Comparison of ENCODE assay signal across 11 mouse cellular contexts in the genomic region with DNA sequence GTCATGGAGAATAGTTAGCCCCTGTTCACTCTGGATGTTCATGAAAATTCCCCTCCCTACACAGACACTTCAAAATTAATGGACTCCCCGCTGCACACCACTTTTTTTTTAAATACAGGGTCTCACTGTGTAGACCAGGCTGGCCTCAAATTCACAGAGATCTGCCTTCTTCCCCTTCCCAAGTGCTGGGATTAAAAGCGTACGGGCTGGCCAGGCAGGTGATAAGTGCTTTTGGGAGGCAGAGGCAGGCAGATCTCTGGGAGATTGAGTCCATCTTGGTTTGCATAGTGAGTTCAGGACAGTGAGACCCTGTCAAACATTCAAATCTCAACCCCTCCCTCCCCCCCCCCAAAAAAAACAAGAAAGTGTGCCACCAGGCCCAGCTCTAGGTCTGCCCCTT. TPM values are rescaled to one million over a fixed set of nuclear protein-coding genes. Genes with fewer than 3 reads are reported as not detected.
DNase-seq lines count a peak whose midpoint lies in the region; ATAC-seq and TF ChIP-seq lines count a peak whose summit lies in the region.
"Had no signal": no experiment of that assay in that cellular context is flagged by ENCODE, and none has a peak within 500 bp of the region (broad histone marks: within the 10 kb centered on the region; RNA-seq: fewer than 3 reads in every experiment).

No protein-coding gene starts in this region.

- no peak for ATAC-seq in erythroblast, adult 5-6 weeks (replicated peaks; ENCODE audit: low FRiP score, poor library complexity, severe bottlenecking)
- no peak for ATAC-seq in hindbrain, embryonic 15.5 days (ENCODE audit: low FRiP score, low read depth)
- no peak for ATAC-seq in midbrain, embryonic 11.5 days (ENCODE audit: low FRiP score)
- ATAC-seq in midbrain, embryonic 15.5 days (replicated peaks) = no peak
- no peak for ATAC-seq in stomach, postnatal 0 days (ENCODE audit: low FRiP score, low TSS enrichment)
- ATAC-seq: forebrain, embryonic 16.5 days had no signal

- H3K27me3 ChIP-seq in erythroblast, embryonic 14.5 days (ENCODE audit: control insufficient read depth) = peaks cover 28% of the 10 kb centered on the region
- no peaks in the 10 kb centered on the region for H3K27me3 ChIP-seq in hindbrain, embryonic 15.5 days
- peaks cover 26% of the 10 kb centered on the region for H3K27me3 ChIP-seq in hindbrain, embryonic 10.5 days (ENCODE audit: insufficient read depth, poor library complexity, severe bottlenecking)
- no peaks in the 10 kb centered on the region; the same call in 1 of the 2 replicates for H3K27me3 ChIP-seq in midbrain, embryonic 11.5 days (ENCODE audit: control insufficient read depth, insufficient read depth, low read length)
- H3K27me3 ChIP-seq in midbrain, embryonic 15.5 days (replicated peaks) = no peaks in the 10 kb centered on the region; the same call in 1 of the 2 replicates
- H3K27me3 ChIP-seq in stomach, postnatal 0 days (ENCODE audit: control insufficient read depth, insufficient read depth, low read length) = no peaks in the 10 kb centered on the region

- H3K4me2 ChIP-seq in hindbrain, embryonic 15.5 days = peak overlapping the region; percentile 81
- no peak overlapping the region for H3K4me2 ChIP-seq in midbrain, embryonic 11.5 days
- H3K4me2 ChIP-seq in midbrain, embryonic 15.5 days = no peak overlapping the region
- H3K4me2 ChIP-seq in stomach, postnatal 0 days (replicated peaks; ENCODE audit: low read depth) = peak overlapping the region; percentile 36

- no peak for TF ChIP-seq EP300 in stomach, postnatal 0 days (optimal IDR thresholded peaks at IDR 0.05)

- H3K9ac ChIP-seq in hindbrain, embryonic 15.5 days = no peak overlapping the region
- H3K9ac ChIP-seq in midbrain, embryonic 11.5 days (ENCODE audit: low read length) = no peak overlapping the region
- H3K9ac ChIP-seq in midbrain, embryonic 15.5 days = no peak overlapping the region
- no peak overlapping the region for H3K9ac ChIP-seq in stomach, postnatal 0 days (ENCODE audit: low read length)

- DNase-seq in hindbrain, embryonic 10.5 days (ENCODE audit: low spot score) = no peak
- peak; percentile 79 for DNase-seq in midbrain, embryonic 11.5 days (ENCODE audit: low spot score, missing footprints)
- no peak for DNase-seq in stomach, postnatal 0 days (ENCODE audit: low spot score)
- DNase-seq in ovary, postnatal 36 days (ENCODE audit: low spot score) = no peak
- DNase-seq: cerebellum, adult 8-10 months had no signal

- peaks cover 7% of the 10 kb centered on the region for H3K36me3 ChIP-seq in erythroblast, embryonic 14.5 days (ENCODE audit: control insufficient read depth)
- H3K36me3 ChIP-seq in hindbrain, embryonic 15.5 days = peaks cover 5% of the 10 kb centered on the region; the same call in 1 of the 2 replicates
- H3K36me3 ChIP-seq in hindbrain, embryonic 10.5 days = peaks cover 4% of the 10 kb centered on the region
- no peaks in the 10 kb centered on the region for H3K36me3 ChIP-seq in midbrain, embryonic 11.5 days (ENCODE audit: control insufficient read depth, insufficient read depth, low read length)
- peaks cover 6% of the 10 kb centered on the region; the same call in 1 of the 2 replicates for H3K36me3 ChIP-seq in midbrain, embryonic 15.5 days (replicated peaks)
- peaks cover 2% of the 10 kb centered on the region; the same call in 1 of the 2 replicates for H3K36me3 ChIP-seq in stomach, postnatal 0 days (ENCODE audit: control insufficient read depth, insufficient read depth, low read length)

- TF ChIP-seq CTCF in stomach, postnatal 0 days (IDR thresholded peaks at IDR 0.05; ENCODE audit: low read depth) = no peak

- peaks cover 47% of the 10 kb centered on the region for H3K4me1 ChIP-seq in erythroblast, embryonic 14.5 days (ENCODE audit: control insufficient read depth)
- H3K4me1 ChIP-seq in hindbrain, embryonic 15.5 days (replicated peaks) = peaks cover 41% of the 10 kb centered on the region
- H3K4me1 ChIP-seq in hindbrain, embryonic 10.5 days (replicated peaks) = peaks cover 36% of the 10 kb centered on the region
- peaks cover 5% of the 10 kb centered on the region; the same call in 1 of the 2 replicates for H3K4me1 ChIP-seq in midbrain, embryonic 11.5 days (ENCODE audit: control insufficient read depth, insufficient read depth, low read length)
- peaks cover 25% of the 10 kb centered on the region for H3K4me1 ChIP-seq in midbrain, embryonic 15.5 days
- H3K4me1 ChIP-seq in stomach, postnatal 0 days (replicated peaks; ENCODE audit: control insufficient read depth, insufficient read depth) = peaks cover 3% of the 10 kb centered on the region; the same call in 1 of the 2 replicates

- H3K27ac ChIP-seq in hindbrain, embryonic 15.5 days (replicated peaks) = no peak overlapping the region
- H3K27ac ChIP-seq in hindbrain, embryonic 10.5 days = no peak overlapping the region
- H3K27ac ChIP-seq in midbrain, embryonic 11.5 days (ENCODE audit: low read depth, low read length) = no peak overlapping the region
- no peak overlapping the region for H3K27ac ChIP-seq in midbrain, embryonic 15.5 days
- 0 out of 2 replicates have a peak overlapping the region, but pooled peaks have one; percentile 49 for H3K27ac ChIP-seq in stomach, postnatal 0 days (replicated peaks)

- peak overlapping the region; percentile 49 for H3K4me3 ChIP-seq in erythroblast, embryonic 14.5 days (replicated peaks)
- H3K4me3 ChIP-seq in hindbrain, embryonic 15.5 days = no peak overlapping the region
- H3K4me3 ChIP-seq in hindbrain, embryonic 10.5 days = no peak overlapping the region
- no peak overlapping the region for H3K4me3 ChIP-seq in midbrain, embryonic 11.5 days (ENCODE audit: low read depth, low read length)
- no peak overlapping the region for H3K4me3 ChIP-seq in midbrain, embryonic 15.5 days
- no peak overlapping the region for H3K4me3 ChIP-seq in stomach, postnatal 0 days (ENCODE audit: low read depth, low read length)

- WGBS in hindbrain, embryonic 15.5 days = 90% methylated on average over 3 of the region's 3 CpGs
- 93% methylated on average over 3 of the region's 3 CpGs for WGBS in hindbrain, embryonic 10.5 days
- WGBS in midbrain, embryonic 11.5 days = 95% methylated on average over 3 of the region's 3 CpGs
- 90% methylated on average over 3 of the region's 3 CpGs for WGBS in midbrain, embryonic 15.5 days
- WGBS in stomach, postnatal 0 days = 90% methylated on average over 3 of the region's 3 CpGs

- no peaks in the 10 kb centered on the region for H3K9me3 ChIP-seq in erythroblast, embryonic 14.5 days (ENCODE audit: control insufficient read depth, low read length)
- no peaks in the 10 kb centered on the region for H3K9me3 ChIP-seq in hindbrain, embryonic 15.5 days
- no peaks in the 10 kb centered on the region for H3K9me3 ChIP-seq in hindbrain, embryonic 10.5 days
- no peaks in the 10 kb centered on the region for H3K9me3 ChIP-seq in midbrain, embryonic 11.5 days (ENCODE audit: control insufficient read depth, low read length)
- no peaks in the 10 kb centered on the region for H3K9me3 ChIP-seq in midbrain, embryonic 15.5 days
- no peaks in the 10 kb centered on the region for H3K9me3 ChIP-seq in stomach, postnatal 0 days (ENCODE audit: control insufficient read depth, low read length)

RNA-seq across cellular contexts. Expression of a gene that starts 1.7 kb away (rescaled TPM):
- 0.10 and 0.13 TPM in 2 replicates for polyA plus RNA-seq in erythroblast, embryonic 14.5 days (2012)
- 0.38 and 0.42 TPM in 2 replicates for total RNA-seq in erythroblast, adult 5-6 weeks (2015; ENCODE audit: low replicate concordance)
- total RNA-seq in erythroblast, adult 5-6 weeks (2017; ENCODE audit: low replicate concordance) = 0.42 TPM in 1 of 2 replicates, not detected in the other
- 19.0 and 20.3 TPM in 2 replicates for polyA plus RNA-seq in hindbrain, embryonic 15.5 days (2015; fragmentation: Nextera tagmentation; extraction: Ambion mirVana)
- polyA plus RNA-seq in hindbrain, embryonic 10.5 days (2016; fragmentation: Nextera tagmentation; extraction: Ambion mirVana) = 2.0 and 2.9 TPM in 2 replicates
- 2.2 and 2.5 TPM in 2 replicates for polyA plus RNA-seq in midbrain, embryonic 11.5 days (2014; fragmentation: Nextera tagmentation; extraction: Ambion mirVana)
- polyA plus RNA-seq in midbrain, embryonic 15.5 days (2015; fragmentation: Nextera tagmentation; extraction: Ambion mirVana) = 16.3 and 16.7 TPM in 2 replicates
- polyA plus RNA-seq in stomach, postnatal 0 days (2015; fragmentation: Nextera tagmentation; extraction: Ambion mirVana) = 7.9 and 8.1 TPM in 2 replicates
- total RNA-seq: granulocyte monocyte progenitor cell, adult 5-6 weeks had no signal

RNA-seq across cellular contexts. Expression of a gene that starts 10.2 kb away (rescaled TPM):
- polyA plus RNA-seq in erythroblast, embryonic 14.5 days (2012) = 2.7 and 8.5 TPM in 2 replicates
- 19.4 and 34.3 TPM in 2 replicates for total RNA-seq in erythroblast, adult 5-6 weeks (2015; ENCODE audit: low replicate concordance)
- total RNA-seq in erythroblast, adult 5-6 weeks (2017; ENCODE audit: low replicate concordance) = 58.8 and 71.4 TPM in 2 replicates
- polyA plus RNA-seq in hindbrain, embryonic 15.5 days (2015; fragmentation: Nextera tagmentation; extraction: Ambion mirVana) = 111 and 113 TPM in 2 replicates
- 225 TPM in 2 replicates for polyA plus RNA-seq in hindbrain, embryonic 10.5 days (2016; fragmentation: Nextera tagmentation; extraction: Ambion mirVana)
- polyA plus RNA-seq in midbrain, embryonic 11.5 days (2014; fragmentation: Nextera tagmentation; extraction: Ambion mirVana) = 200 and 203 TPM in 2 replicates
- 122 and 130 TPM in 2 replicates for polyA plus RNA-seq in midbrain, embryonic 15.5 days (2015; fragmentation: Nextera tagmentation; extraction: Ambion mirVana)
- 47.0 and 54.9 TPM in 2 replicates for polyA plus RNA-seq in stomach, postnatal 0 days (2015; fragmentation: Nextera tagmentation; extraction: Ambion mirVana)

RNA-seq across cellular contexts. Expression of a gene that starts 29.0 kb away (rescaled TPM):
- 0.12 and 0.28 TPM in 2 replicates for polyA plus RNA-seq in erythroblast, embryonic 14.5 days (2012)
- 0.38 and 1.0 TPM in 2 replicates for total RNA-seq in erythroblast, adult 5-6 weeks (2015; ENCODE audit: low replicate concordance)
- total RNA-seq in erythroblast, adult 5-6 weeks (2017; ENCODE audit: low replicate concordance) = 3.1 and 6.1 TPM in 2 replicates
- polyA plus RNA-seq in hindbrain, embryonic 15.5 days (2015; fragmentation: Nextera tagmentation; extraction: Ambion mirVana) = 10.7 and 11.7 TPM in 2 replicates
- polyA plus RNA-seq in hindbrain, embryonic 10.5 days (2016; fragmentation: Nextera tagmentation; extraction: Ambion mirVana) = 9.9 and 11.3 TPM in 2 replicates
- 7.3 and 8.3 TPM in 2 replicates for polyA plus RNA-seq in midbrain, embryonic 11.5 days (2014; fragmentation: Nextera tagmentation; extraction: Ambion mirVana)
- 13.8 and 16.4 TPM in 2 replicates for polyA plus RNA-seq in midbrain, embryonic 15.5 days (2015; fragmentation: Nextera tagmentation; extraction: Ambion mirVana)
- polyA plus RNA-seq in stomach, postnatal 0 days (2015; fragmentation: Nextera tagmentation; extraction: Ambion mirVana) = 0.77 and 1.0 TPM in 2 replicates

RNA-seq across cellular contexts. Expression of a gene that starts 41.0 kb away (rescaled TPM):
- polyA plus RNA-seq in erythroblast, embryonic 14.5 days (2012) = 6.6 and 6.8 TPM in 2 replicates
- total RNA-seq in erythroblast, adult 5-6 weeks (2015; ENCODE audit: low replicate concordance) = 24.5 and 44.0 TPM in 2 replicates
- 30.8 and 38.7 TPM in 2 replicates for total RNA-seq in erythroblast, adult 5-6 weeks (2017; ENCODE audit: low replicate concordance)
- polyA plus RNA-seq in hindbrain, embryonic 15.5 days (2015; fragmentation: Nextera tagmentation; extraction: Ambion mirVana) = 26.7 and 28.1 TPM in 2 replicates
- polyA plus RNA-seq in hindbrain, embryonic 10.5 days (2016; fragmentation: Nextera tagmentation; extraction: Ambion mirVana) = 83.7 and 110 TPM in 2 replicates
- 74.4 and 82.7 TPM in 2 replicates for polyA plus RNA-seq in midbrain, embryonic 11.5 days (2014; fragmentation: Nextera tagmentation; extraction: Ambion mirVana)
- polyA plus RNA-seq in midbrain, embryonic 15.5 days (2015; fragmentation: Nextera tagmentation; extraction: Ambion mirVana) = 25.3 and 25.4 TPM in 2 replicates
- 20.4 and 21.2 TPM in 2 replicates for polyA plus RNA-seq in stomach, postnatal 0 days (2015; fragmentation: Nextera tagmentation; extraction: Ambion mirVana)

RNA-seq across cellular contexts. Expression of a gene that starts 45.4 kb away (rescaled TPM):
- 0.07 TPM in 1 of 2 replicates, not detected in the other for polyA plus RNA-seq in erythroblast, embryonic 14.5 days (2012)
- total RNA-seq in erythroblast, adult 5-6 weeks (2015; ENCODE audit: low replicate concordance) = 14.0 and 14.6 TPM in 2 replicates
- 10.0 and 11.3 TPM in 2 replicates for total RNA-seq in erythroblast, adult 5-6 weeks (2017; ENCODE audit: low replicate concordance)
- polyA plus RNA-seq in hindbrain, embryonic 15.5 days (2015; fragmentation: Nextera tagmentation; extraction: Ambion mirVana) = 2.6 TPM in 2 replicates
- 2.8 TPM in 2 replicates for polyA plus RNA-seq in hindbrain, embryonic 10.5 days (2016; fragmentation: Nextera tagmentation; extraction: Ambion mirVana)
- 1.1 and 1.8 TPM in 2 replicates for polyA plus RNA-seq in midbrain, embryonic 11.5 days (2014; fragmentation: Nextera tagmentation; extraction: Ambion mirVana)
- polyA plus RNA-seq in midbrain, embryonic 15.5 days (2015; fragmentation: Nextera tagmentation; extraction: Ambion mirVana) = 2.0 and 2.9 TPM in 2 replicates
- 2.9 and 3.2 TPM in 2 replicates for polyA plus RNA-seq in stomach, postnatal 0 days (2015; fragmentation: Nextera tagmentation; extraction: Ambion mirVana)

Comparison
In these comparisons a context has a peak if more than half of its experiments do, and no peak if none do; other contexts are left out.
1. H3K4me2 ChIP-seq: peak in hindbrain, embryonic 15.5 days (single experiment) and stomach, postnatal 0 days (single experiment); none in midbrain, embryonic 11.5 days (single experiment) and midbrain, embryonic 15.5 days (single experiment).